ENCODE assay signal across 8 mouse cellular contexts in genomic region chr3:115715900-115716515, GRCm38 (mm10). TPM values are rescaled to one million over a fixed set of nuclear protein-coding genes. Genes with fewer than 3 reads are reported as not detected.
A peak's percentile ranks its signal among the peaks of the same experiment; 100 is the strongest.
DNase-seq lines count a peak whose midpoint lies in the region; ATAC-seq lines count a peak whose summit lies in the region.

No protein-coding gene starts in this region.

- peaks cover 12% of the 10 kb centered on the region for H3K36me3 ChIP-seq in liver, embryonic 13.5 days

- peak; percentile 14 for ATAC-seq in CD4-positive, CD25-positive, alpha-beta regulatory T cell, adult 4 months
- ATAC-seq in granulocyte monocyte progenitor cell, adult 5-6 weeks (replicated peaks; ENCODE audit: poor library complexity, severe bottlenecking): peak; percentile 58
- ATAC-seq in liver, embryonic 13.5 days (ENCODE audit: low read depth): peak; percentile 74

- peaks cover 53% of the 10 kb centered on the region for H3K4me1 ChIP-seq in liver, embryonic 13.5 days (replicated peaks)

- no peaks in the 10 kb centered on the region for H3K9me3 ChIP-seq in liver, embryonic 13.5 days (replicated peaks)

- H3K9ac ChIP-seq in liver, embryonic 13.5 days: peak overlapping the region; percentile 72

- H3K4me3 ChIP-seq in liver, embryonic 13.5 days (replicated peaks): peak overlapping the region; percentile 69

- H3K4me2 ChIP-seq in liver, embryonic 13.5 days: peak overlapping the region; percentile 90

- H3K27me3 ChIP-seq in liver, embryonic 13.5 days: no peaks in the 10 kb centered on the region

- peak; percentile 51 for DNase-seq in A20 (ENCODE audit: low read depth, low spot score)
- peak; percentile 49 for DNase-seq in liver, embryonic 13.5 days
- no peak for DNase-seq in thymus, postnatal 25 days
- DNase-seq in urinary bladder, postnatal 36 days (ENCODE audit: low spot score in 2 of 2): no peak
- no peak for DNase-seq in right cerebral cortex, postnatal 10 days (ENCODE audit: low spot score in 2 of 2)
- no peak for DNase-seq in left cerebral cortex, adult 11 months (ENCODE audit: low spot score)

- peak overlapping the region; percentile 79 for H3K27ac ChIP-seq in liver, embryonic 13.5 days

- WGBS in liver, embryonic 13.5 days (ENCODE audit: insufficient replicate concordance): 19% methylated on average over 3 of the region's 3 CpGs

RNA-seq across cellular contexts. Expression of gene S1pr1, which starts 1.1 kb away (rescaled TPM):
- 100 to 1,000 TPM; 195 to 238 TPM for polyA plus RNA-seq in CD4-positive, CD25-positive, alpha-beta regulatory T cell, adult 4 months (2017; shearing (Covaris generic))
- 0.77 and 1.6 TPM in 2 replicates for total RNA-seq in granulocyte monocyte progenitor cell, adult 5-6 weeks (2014; fragmentation: Nextera tagmentation)
- total RNA-seq in granulocyte monocyte progenitor cell, adult 5-6 weeks (2017): 0.26 and 1.0 TPM in 2 replicates
- 7.5 and 10.7 TPM in 2 replicates for polyA plus RNA-seq in liver, embryonic 13.5 days (2015; fragmentation: Nextera tagmentation; extraction: Ambion mirVana)

Comparison
In these comparisons a context has a peak if more than half of its experiments do, and no peak if none do; other contexts are left out.
1. DNase-seq: peak in A20 (single experiment) and liver, embryonic 13.5 days (single experiment); none in thymus, postnatal 25 days (single experiment), urinary bladder, postnatal 36 days (0 of 2), right cerebral cortex, postnatal 10 days (0 of 2) and left cerebral cortex, adult 11 months (single experiment).
2. ATAC-seq: peak in every context shown above with its lines; median percentile 74 in liver, embryonic 13.5 days; 58 in granulocyte monocyte progenitor cell, adult 5-6 weeks; 14 in CD4-positive, CD25-positive, alpha-beta regulatory T cell, adult 4 months.
3. RNA of gene S1pr1, which starts 1.1 kb away (polyA plus RNA-seq): 195 to 238 TPM in CD4-positive, CD25-positive, alpha-beta regulatory T cell, adult 4 months; 7.5 to 10.7 TPM in liver, embryonic 13.5 days; every median in the first group is over 10 times any median in the second.